Mouse (Mus musculus): ENCODE results near the gene Zfp366.

The Zfp366 gene

GRCm38 (mm10) chr13:99228821-99229570, 44.4 kb downstream of the Zfp366 start:
- DNase-seq: no peak

- no peak for DNase-seq
Measured at GRCm38 (mm10) chr13:99229641-99230494, 45.2 kb downstream of the Zfp366 start.

DNA sequence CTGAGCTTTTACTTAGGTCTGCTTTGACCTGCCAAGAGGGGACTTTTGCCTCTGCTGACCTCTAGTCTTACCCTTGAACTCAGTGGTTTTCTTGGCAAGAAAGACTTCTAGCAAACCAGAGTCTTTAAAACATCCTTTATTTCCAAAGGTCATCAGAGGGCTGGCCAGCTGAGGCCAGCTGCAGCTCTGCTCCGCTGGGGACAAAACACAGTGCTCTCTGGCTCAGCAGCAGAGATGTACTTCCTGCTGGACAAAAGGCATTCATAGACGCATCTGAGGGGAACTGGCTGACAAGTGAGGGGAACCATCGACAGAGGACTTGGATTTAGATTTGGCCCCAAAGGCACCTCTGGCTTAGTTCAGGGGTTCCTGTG, 45.9 kb downstream of the Zfp366 start:
- DNase-seq: peak; percentile 49

GRCm38 (mm10) chr13:99233333-99233732, 48.7 kb downstream of the Zfp366 start:
- DNase-seq: no peak

DNA sequence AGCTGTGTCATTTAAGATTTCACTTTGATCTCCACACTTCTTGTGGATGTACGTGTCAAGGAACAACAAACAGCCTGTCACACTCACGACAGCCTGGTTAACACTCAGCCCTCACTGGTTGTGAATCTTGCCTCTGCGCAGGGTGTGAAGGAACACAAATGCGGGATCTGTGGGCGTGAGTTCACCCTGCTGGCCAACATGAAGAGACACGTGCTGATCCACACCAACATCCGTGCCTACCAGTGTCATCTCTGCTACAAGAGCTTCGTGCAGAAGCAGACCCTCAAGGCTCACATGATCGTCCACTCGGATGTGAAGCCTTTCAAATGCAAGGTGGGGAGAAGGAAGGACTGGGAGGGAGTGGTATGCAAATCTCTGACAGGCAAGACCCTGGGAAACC, 49.3 kb downstream of the Zfp366 start:
- no peak for DNase-seq

GRCm38 (mm10) chr13:99235428-99236210, 51.0 kb downstream of the Zfp366 start:
- peak; percentile 17 for DNase-seq

DNA sequence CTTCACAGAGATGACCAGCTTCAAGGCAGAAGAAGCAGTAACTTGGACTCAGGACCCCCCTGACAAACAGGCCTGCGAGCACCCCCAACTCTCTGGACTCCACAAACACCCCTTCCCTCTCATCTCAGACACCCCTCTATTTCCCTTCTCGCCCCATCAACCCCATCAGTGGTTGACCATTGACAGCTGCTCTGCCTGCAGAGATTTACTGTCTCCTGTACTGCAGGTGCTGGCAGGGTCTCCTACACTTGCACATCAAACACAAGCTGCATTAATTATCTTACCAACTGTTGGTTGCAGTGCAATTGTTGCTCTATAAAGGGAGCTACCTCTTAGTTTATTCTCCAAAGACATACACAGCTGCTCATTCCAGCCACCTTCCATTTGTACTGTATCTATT, 51.6 kb downstream of the Zfp366 start:
- DNase-seq: no peak

GRCm38 (mm10) chr13:99237122-99237521, 52.5 kb downstream of the Zfp366 start:
- peak; percentile 14 for DNase-seq

- DNase-seq: peak; percentile 15
Measured at GRCm38 (mm10) chr13:99237841-99238216, 53.2 kb downstream of the Zfp366 start.

DNA sequence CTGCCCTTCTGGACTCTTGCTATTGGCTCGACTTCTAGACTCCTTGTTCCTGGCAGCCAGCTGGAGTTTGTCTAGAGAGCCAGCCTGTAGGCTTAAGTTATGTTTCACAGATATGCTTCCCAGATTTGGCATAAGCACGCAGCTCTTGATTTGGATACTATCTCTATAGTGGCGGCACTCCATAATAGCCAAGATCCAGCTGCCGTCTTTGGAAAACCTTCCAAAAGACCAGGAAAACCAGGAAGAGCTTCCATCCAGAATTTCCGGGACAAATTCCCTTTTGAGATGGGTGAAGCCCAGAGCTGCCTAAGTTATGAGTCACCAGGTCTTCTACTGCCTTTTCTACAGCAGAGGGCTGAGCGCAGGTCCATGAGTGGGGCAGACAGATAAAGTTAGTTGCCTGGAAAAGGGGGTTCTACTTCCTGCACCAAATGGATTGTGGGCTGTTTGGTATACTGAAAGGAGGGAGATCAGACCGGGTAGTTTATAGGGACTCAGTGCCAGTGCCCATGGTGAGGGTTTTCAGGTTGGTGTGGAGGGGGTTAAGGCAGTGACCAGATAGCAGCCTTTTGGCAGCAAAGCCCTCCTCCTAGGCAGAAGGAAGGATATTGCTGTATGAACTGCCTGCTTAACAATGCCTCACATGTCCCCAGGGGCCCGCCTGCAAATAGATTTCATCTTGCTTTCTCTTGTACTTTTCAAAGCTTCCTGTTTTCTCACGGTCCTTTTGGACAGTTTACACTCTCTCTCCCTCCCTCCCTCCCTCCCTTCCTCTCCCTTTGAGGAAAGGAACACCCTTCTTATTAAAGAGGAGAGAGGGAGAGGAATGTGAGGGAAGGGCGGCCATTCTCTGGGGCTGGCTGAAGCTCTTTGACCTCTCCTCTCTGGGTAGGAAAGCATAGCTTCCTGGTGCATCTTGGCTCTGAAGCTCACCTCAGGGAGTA, 53.9 kb downstream of the Zfp366 start:
- DNase-seq: peak; percentile 74

DNA sequence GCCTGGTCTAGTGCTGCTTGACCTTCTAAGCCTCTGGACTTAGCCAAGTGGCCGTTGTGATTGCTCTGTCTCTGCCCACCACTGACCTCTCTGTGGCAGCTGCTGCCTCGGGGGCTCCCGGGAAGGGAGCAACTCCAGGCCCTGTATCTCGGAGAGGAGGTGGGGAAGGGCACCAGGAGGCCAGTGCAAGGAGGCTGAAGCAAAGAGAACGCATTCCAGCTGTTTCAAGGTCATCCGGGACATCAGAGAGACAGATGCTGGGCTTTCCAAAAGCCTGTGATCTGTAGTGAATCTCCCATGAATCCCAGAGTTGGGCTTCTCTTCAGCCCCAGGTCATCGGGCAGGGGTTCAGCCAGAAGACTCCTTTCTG, 54.5 kb downstream of the Zfp366 start:
- no peak for DNase-seq

DNA sequence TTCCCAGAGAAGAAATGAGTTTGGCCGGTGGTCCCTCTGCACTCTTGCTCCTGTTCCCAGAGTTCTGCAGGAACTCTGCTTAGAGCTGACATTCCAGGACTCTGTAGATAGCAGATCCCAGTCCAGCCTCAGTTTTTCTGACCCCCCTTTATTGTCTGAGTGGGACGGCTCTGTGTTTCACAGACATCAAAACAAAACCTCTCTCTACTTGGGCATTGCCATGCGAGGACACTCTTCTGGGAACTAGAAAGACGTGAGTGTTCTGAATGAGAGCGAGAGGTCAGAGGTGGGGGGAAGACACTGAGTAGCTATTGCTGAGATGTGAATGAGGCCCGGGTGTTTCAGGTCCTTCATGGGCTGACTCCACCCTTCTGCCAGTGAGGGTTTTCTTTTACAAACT, 55.1 kb downstream of the Zfp366 start:
- DNase-seq: peak; percentile 9

DNA sequence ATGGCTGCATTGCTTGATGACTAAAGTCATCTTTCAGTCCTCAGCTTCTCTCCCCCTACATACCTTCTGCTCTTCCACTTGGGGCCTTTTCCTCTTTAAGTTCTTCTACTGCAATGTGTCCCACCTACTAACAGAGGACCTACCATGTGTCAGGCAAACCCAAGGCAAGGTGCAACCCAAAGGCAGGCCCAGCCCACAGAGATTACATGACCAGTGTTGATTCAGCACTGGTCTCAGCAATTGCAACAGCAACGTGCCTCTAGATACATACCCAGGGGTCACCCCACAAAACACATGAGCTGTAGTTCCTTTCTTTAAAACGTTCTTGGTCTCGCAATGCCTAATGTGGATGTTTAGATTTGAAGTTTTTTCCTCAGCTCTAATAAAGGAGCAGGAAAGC, 57.4 kb downstream of the Zfp366 start:
- no peak for DNase-seq

DNA sequence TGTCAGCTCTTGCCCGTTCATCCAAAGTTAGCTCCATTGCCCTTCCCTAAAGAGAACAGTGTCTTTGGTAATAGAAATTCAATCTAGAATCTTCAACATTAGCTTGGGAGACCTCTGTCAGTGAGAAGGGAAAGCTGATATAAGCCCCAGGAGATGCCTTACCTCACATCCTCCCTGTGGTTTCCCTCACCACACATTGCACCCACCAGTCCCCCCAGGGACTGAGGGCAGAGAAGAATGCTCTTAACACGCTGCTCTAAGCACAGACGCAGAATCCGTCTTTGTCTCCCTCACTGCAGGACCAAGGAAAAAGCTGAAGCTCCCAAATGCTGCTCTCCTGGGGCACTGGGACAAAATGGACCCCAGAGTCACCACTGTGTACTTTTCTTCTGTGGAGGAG, 58.3 kb downstream of the Zfp366 start:
- no peak for DNase-seq

DNA sequence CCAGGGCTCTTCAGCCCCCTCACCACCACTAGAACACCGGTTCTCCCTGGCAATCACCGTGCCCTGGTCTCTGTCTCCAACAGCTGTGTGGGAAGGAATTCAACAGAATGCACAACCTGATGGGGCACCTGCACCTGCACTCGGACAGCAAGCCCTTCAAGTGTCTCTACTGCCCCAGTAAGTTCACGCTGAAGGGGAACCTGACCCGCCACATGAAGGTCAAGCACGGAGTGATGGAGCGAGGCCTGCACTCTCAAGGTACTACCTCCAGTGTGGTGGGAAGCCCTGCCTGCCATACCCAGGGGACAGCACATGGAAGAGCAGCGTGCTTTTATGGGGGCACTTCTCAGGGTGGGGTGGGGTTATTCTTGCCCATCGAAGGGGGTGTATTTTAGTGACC, 59.2 kb downstream of the Zfp366 start:
- no peak for DNase-seq

DNA sequence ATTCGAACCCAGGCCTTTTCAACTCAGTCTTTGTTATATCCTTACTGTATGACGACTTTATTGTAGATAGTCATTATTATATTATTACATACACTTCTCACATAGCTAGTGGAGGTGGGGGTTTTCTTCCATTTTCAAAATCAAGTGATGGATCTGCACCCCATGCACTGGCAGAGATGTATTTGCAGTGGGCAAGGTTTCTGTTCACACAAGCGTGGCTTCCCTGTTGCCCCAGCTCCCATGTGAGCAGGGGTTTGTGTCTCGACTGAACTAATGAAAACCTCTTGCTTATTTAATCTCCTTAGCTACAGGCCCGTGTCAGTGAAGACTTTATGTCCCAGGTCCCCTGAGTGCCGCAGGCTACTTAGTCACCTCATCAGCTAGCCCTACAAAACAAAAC, 59.8 kb downstream of the Zfp366 start:
- no peak for DNase-seq

GRCm38 (mm10) chr13:99244896-99245295, 60.3 kb downstream of the Zfp366 start:
- DNase-seq: no peak

DNA sequence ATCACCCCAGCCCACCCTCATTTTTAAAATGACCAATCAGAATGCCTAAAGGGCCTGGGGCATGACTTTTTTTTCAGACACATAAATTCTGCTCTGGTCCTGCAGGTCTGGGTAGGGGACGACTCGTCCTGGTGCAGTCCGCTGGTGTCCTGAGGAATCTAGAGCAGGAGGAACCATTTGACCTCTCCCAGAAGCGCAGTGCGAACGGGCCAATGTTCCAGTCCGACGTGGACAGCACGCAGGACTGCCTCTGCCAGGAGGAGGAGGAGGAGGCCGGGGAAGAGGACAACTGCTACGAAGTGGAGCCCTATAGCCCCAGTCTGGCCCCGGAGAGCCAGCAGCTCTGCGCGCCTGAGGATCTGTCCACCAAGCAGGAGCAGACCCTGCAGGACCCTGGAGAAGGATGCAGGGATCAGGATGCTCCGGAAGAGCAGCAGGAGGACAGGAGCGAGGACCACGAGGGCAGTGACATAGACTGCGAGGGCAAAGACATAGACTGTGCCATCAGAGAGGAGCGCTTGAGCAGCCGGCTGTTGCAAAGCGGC, 61.4 kb downstream of the Zfp366 start:
- DNase-seq: no peak

DNA sequence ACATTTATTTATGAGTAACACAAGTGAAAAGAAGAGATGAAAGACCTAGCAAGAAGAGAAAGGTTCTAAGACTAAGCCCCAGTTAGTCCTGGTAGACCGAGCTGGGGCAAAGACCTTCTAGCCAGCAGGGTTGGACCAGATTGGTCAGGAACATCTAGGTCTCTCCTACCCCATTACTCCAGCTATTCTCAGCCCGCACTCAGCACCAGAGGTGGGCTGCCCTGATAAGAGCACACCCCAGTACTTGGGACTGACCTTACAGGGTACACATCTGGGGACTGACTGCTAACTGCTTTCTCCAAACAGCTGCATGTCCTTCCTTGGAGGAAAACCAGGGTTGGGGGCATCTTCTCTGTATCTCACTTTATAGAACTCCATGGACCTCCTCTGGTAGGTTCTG, 66.2 kb downstream of the Zfp366 start:
- no peak for DNase-seq

GRCm38 (mm10) chr13:99254215-99254614, 69.6 kb downstream of the Zfp366 start:
- no peak for DNase-seq

DNA sequence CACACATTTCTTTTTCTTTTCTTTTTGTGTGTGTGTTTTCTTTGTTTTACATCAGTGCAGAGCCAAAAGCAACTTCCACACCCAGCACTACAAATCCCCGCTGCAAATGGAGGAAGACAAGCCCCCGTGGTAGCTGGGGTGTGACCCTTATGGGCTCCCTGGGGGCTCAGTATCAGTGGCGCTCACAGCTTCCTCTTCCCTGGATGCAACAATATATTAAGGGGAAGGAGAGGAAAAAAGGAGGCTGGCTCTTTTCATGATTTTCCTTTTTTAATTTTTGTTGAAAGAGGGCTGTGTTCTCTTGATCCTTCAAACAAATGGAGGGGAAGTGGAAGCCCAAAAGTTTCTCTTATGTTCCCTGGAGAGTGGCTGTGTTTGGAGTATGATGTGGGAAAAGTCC, 70.2 kb downstream of the Zfp366 start:
- DNase-seq: no peak

GRCm38 (mm10) chr13:99256916-99257315, 72.3 kb downstream of the Zfp366 start:
- DNase-seq: no peak

Measured in lung, postnatal 10 days (tissue).